Mouse (Mus musculus): ENCODE measurements around the gene Tgfbr1. TPM values are rescaled to one million over a fixed set of nuclear protein-coding genes. Genes with fewer than 3 reads are reported as not detected.
"Not testable (repeated sequence)": the region's sequence is repeated elsewhere in the genome, so short reads cannot be mapped to it uniquely, and the experiment has no call there.

The Tgfbr1 gene
- polyA plus RNA-seq, 1 experiment from 2014 or later, result 5.4 TPM

DNA sequence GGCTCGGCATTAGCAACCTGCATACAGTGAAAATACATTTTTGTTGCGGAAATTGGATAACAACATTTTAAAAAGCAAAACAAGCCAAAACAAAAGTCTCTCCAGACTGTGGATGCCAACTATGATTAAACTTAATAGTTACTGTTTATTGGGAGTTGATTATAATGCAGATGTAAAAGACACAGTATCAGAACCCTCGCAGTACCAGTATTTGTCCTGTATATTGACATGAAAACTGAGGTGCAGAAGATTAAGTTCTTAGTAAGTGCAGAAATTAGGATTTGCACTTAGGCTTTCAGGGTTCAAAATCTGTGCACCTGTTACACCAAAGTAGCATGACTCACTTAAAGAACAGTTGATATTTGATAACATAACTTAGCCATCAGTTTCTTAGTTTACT is 1.3 kb downstream of the Tgfbr1 start:
- H3K4me1 ChIP-seq (ENCODE audit: control insufficient read depth, low read depth, low read length), result peaks cover 14% of the 10 kb centered on the region
- WGBS (ENCODE audit: insufficient replicate concordance), result 47% methylated on average over 3 of the region's 3 CpGs
- H3K9me3 ChIP-seq (replicated peaks; ENCODE audit: control insufficient read depth, low read length), result no peaks in the 10 kb centered on the region
- H3K4me2 ChIP-seq (ENCODE audit: low read depth, low read length), result peak overlapping the region; percentile 97
- no peak overlapping the region for H3K27ac ChIP-seq (ENCODE audit: low read length)
- peak overlapping the region; percentile 80 for H3K4me3 ChIP-seq (ENCODE audit: low read depth, low read length)
- H3K27me3 ChIP-seq (ENCODE audit: control insufficient read depth, insufficient read depth, low read depth, low read length), result peaks cover 16% of the 10 kb centered on the region
- H3K36me3 ChIP-seq (ENCODE audit: control insufficient read depth, insufficient read depth), result no peaks in the 10 kb centered on the region
- ATAC-seq (ENCODE audit: low read depth), result no peak
- no peak overlapping the region for H3K9ac ChIP-seq (ENCODE audit: low read depth, low read length)

- no peaks in the 10 kb centered on the region for H3K36me3 ChIP-seq (ENCODE audit: control insufficient read depth, insufficient read depth)
- no peak overlapping the region for H3K4me2 ChIP-seq (ENCODE audit: low read depth, low read length)
- H3K27ac ChIP-seq (ENCODE audit: low read length), result no peak overlapping the region
- no peak overlapping the region for H3K9ac ChIP-seq (ENCODE audit: low read depth, low read length)
- no peak for ATAC-seq (ENCODE audit: low read depth)
- H3K9me3 ChIP-seq (replicated peaks; ENCODE audit: control insufficient read depth, low read length), result no peaks in the 10 kb centered on the region
- whole genome bisulfite sequencing (ENCODE audit: insufficient replicate concordance), result 61% methylated on average over 2 of the region's 2 CpGs
- no peaks in the 10 kb centered on the region for H3K27me3 ChIP-seq (ENCODE audit: control insufficient read depth, insufficient read depth, low read depth, low read length)
- no peaks in the 10 kb centered on the region for H3K4me1 ChIP-seq (ENCODE audit: control insufficient read depth, low read depth, low read length)
- H3K4me3 ChIP-seq (ENCODE audit: low read depth, low read length), result no peak overlapping the region
These were observed 9.6 kb downstream of the Tgfbr1 start for GRCm38 (mm10) chr4:47362662-47363061.

DNA sequence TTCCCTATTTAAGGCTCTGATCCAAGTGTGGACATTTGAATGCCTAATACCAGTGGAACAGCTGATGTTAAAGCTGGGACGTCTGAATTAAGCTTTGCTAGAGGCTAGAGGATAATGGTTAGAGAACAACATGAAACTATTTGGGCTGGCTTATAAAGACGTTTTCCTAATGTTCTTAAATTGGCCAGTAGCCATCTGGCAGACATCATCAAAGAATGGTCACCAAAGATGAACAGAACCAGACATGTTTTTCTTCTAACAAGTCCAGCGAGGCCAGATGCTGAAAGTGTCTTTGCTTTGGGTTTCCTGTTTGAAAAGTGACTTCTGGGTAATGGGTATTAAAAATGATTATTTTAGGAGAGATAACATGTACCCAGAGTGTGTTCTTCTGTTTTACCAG is 10.1 kb downstream of the Tgfbr1 start:
- no peak for ATAC-seq (ENCODE audit: low read depth)
- H3K36me3 ChIP-seq (ENCODE audit: control insufficient read depth, insufficient read depth), result no peaks in the 10 kb centered on the region

GRCm38 (mm10) chr4:47368717-47369116 is 15.7 kb downstream of the Tgfbr1 start:
- Histone ChIP-seq H3K27me3 (ENCODE audit: control insufficient read depth, insufficient read depth, low read depth, low read length) (no peaks in the 10 kb centered on the region), H3K4me1 (ENCODE audit: control insufficient read depth, low read depth, low read length) (no peaks in the 10 kb centered on the region), H3K4me3 (ENCODE audit: low read depth, low read length) (no peak overlapping the region), H3K4me2 (ENCODE audit: low read depth, low read length) (no peak overlapping the region), H3K9me3 (replicated peaks; ENCODE audit: control insufficient read depth, low read length) (no peaks in the 10 kb centered on the region), H3K27ac (ENCODE audit: low read length) (no peak overlapping the region), H3K9ac (ENCODE audit: low read depth, low read length) (no peak overlapping the region), H3K36me3 (ENCODE audit: control insufficient read depth, insufficient read depth) (no peaks in the 10 kb centered on the region)
- no peak for ATAC-seq (ENCODE audit: low read depth)
- 48% methylated on average over 2 of the region's 2 CpGs for WGBS (ENCODE audit: insufficient replicate concordance)

More for the DNA sequence above, 10.1 kb downstream of the Tgfbr1 start:
- Histone ChIP-seq H3K27me3 (ENCODE audit: control insufficient read depth, insufficient read depth, low read depth, low read length) (no peaks in the 10 kb centered on the region), H3K4me1 (ENCODE audit: control insufficient read depth, low read depth, low read length) (no peaks in the 10 kb centered on the region), H3K4me3 (ENCODE audit: low read depth, low read length) (no peak overlapping the region), H3K9me3 (replicated peaks; ENCODE audit: control insufficient read depth, low read length) (no peaks in the 10 kb centered on the region), H3K9ac (ENCODE audit: low read depth, low read length) (no peak overlapping the region), H3K27ac (ENCODE audit: low read length) (no peak overlapping the region), H3K4me2 (ENCODE audit: low read depth, low read length) (no peak overlapping the region)
- WGBS (ENCODE audit: insufficient replicate concordance), result 48% methylated on average over 3 of the region's 3 CpGs

GRCm38 (mm10) chr4:47378716-47379115 is 25.7 kb downstream of the Tgfbr1 start:
- H3K27me3 ChIP-seq (ENCODE audit: control insufficient read depth, insufficient read depth, low read depth, low read length), result no peaks in the 10 kb centered on the region
- WGBS (ENCODE audit: insufficient replicate concordance), result 23% methylated on average over 1 of the region's 1 CpGs
- H3K9ac ChIP-seq (ENCODE audit: low read depth, low read length), result no peak overlapping the region
- H3K4me3 ChIP-seq (ENCODE audit: low read depth, low read length), result no peak overlapping the region
- no peaks in the 10 kb centered on the region for H3K9me3 ChIP-seq (replicated peaks; ENCODE audit: control insufficient read depth, low read length)
- H3K4me1 ChIP-seq (ENCODE audit: control insufficient read depth, low read depth, low read length), result no peaks in the 10 kb centered on the region
- H3K36me3 ChIP-seq (ENCODE audit: control insufficient read depth, insufficient read depth), result no peaks in the 10 kb centered on the region
- H3K4me2 ChIP-seq (ENCODE audit: low read depth, low read length), result no peak overlapping the region
- no peak overlapping the region for H3K27ac ChIP-seq (ENCODE audit: low read length)
- no peak for ATAC-seq (ENCODE audit: low read depth)

DNA sequence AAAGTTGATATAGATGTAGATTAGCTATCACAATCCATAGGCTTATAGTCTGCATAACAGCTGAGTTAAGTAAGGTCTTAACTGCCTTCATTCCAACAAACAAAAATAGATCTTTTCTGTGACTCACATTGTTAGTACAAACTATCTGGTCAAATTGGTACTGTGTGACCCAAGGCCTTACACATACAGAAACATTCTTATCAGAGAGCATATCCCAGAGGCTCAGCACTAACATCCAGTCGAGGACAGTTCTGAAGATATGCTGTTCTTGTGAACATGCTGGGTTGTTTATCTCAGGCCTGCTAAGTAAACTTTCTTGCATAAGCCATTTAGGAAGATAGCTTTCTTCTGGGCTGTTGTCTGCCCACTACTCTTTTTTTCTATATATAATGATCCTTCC is 29.4 kb downstream of the Tgfbr1 start:
- Histone ChIP-seq H3K27ac (ENCODE audit: low read length) (no peak overlapping the region), H3K27me3 (ENCODE audit: control insufficient read depth, insufficient read depth, low read depth, low read length) (no peaks in the 10 kb centered on the region), H3K4me2 (ENCODE audit: low read depth, low read length) (no peak overlapping the region), H3K9me3 (replicated peaks; ENCODE audit: control insufficient read depth, low read length) (no peaks in the 10 kb centered on the region), H3K4me1 (ENCODE audit: control insufficient read depth, low read depth, low read length) (no peaks in the 10 kb centered on the region), H3K4me3 (ENCODE audit: low read depth, low read length) (no peak overlapping the region), H3K36me3 (ENCODE audit: control insufficient read depth, insufficient read depth) (no peaks in the 10 kb centered on the region; the same call in 1 of the 2 replicates), H3K9ac (ENCODE audit: low read depth, low read length) (no peak overlapping the region)
- 12% methylated on average over 1 of the region's 1 CpGs for WGBS (ENCODE audit: insufficient replicate concordance)
- no peak for ATAC-seq (ENCODE audit: low read depth)

GRCm38 (mm10) chr4:47391926-47392325 is 38.9 kb downstream of the Tgfbr1 start:
- H3K36me3 ChIP-seq (ENCODE audit: control insufficient read depth, insufficient read depth); H3K4me3 ChIP-seq (ENCODE audit: low read depth, low read length); H3K9ac ChIP-seq (ENCODE audit: low read depth, low read length); H3K9me3 ChIP-seq (replicated peaks; ENCODE audit: control insufficient read depth, low read length); H3K4me2 ChIP-seq (ENCODE audit: low read depth, low read length); ATAC-seq (ENCODE audit: low read depth); H3K27me3 ChIP-seq (ENCODE audit: control insufficient read depth, insufficient read depth, low read depth, low read length); H3K4me1 ChIP-seq (ENCODE audit: control insufficient read depth, low read depth, low read length); H3K27ac ChIP-seq (ENCODE audit: low read length): not testable (repeated sequence)
- 81% methylated on average over 2 of the region's 2 CpGs for WGBS (ENCODE audit: insufficient replicate concordance)

DNA sequence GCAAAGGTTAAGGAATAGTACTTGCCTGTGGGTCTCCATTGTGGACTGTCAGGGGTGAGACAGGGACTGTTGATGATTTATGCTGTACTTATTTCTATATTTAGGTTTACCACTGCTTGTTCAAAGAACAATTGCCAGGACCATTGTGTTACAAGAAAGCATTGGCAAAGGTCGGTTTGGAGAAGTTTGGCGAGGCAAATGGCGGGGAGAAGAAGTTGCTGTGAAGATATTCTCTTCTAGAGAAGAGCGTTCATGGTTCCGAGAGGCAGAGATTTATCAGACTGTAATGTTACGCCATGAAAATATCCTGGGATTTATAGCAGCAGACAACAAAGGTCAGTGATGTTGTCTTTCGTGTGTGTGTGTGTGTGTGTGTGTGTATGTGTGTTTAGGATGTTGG is 43.2 kb downstream of the Tgfbr1 start:
- WGBS (ENCODE audit: insufficient replicate concordance), result 70% methylated on average over 7 of the region's 7 CpGs
- ATAC-seq (ENCODE audit: low read depth), result no peak
- Histone ChIP-seq H3K4me2 (ENCODE audit: low read depth, low read length) (no peak overlapping the region), H3K9ac (ENCODE audit: low read depth, low read length) (no peak overlapping the region), H3K27me3 (ENCODE audit: control insufficient read depth, insufficient read depth, low read depth, low read length) (no peaks in the 10 kb centered on the region), H3K4me1 (ENCODE audit: control insufficient read depth, low read depth, low read length) (no peaks in the 10 kb centered on the region), H3K4me3 (ENCODE audit: low read depth, low read length) (no peak overlapping the region), H3K9me3 (replicated peaks; ENCODE audit: control insufficient read depth, low read length) (no peaks in the 10 kb centered on the region), H3K36me3 (ENCODE audit: control insufficient read depth, insufficient read depth) (no peaks in the 10 kb centered on the region), H3K27ac (ENCODE audit: low read length) (no peak overlapping the region)

DNA sequence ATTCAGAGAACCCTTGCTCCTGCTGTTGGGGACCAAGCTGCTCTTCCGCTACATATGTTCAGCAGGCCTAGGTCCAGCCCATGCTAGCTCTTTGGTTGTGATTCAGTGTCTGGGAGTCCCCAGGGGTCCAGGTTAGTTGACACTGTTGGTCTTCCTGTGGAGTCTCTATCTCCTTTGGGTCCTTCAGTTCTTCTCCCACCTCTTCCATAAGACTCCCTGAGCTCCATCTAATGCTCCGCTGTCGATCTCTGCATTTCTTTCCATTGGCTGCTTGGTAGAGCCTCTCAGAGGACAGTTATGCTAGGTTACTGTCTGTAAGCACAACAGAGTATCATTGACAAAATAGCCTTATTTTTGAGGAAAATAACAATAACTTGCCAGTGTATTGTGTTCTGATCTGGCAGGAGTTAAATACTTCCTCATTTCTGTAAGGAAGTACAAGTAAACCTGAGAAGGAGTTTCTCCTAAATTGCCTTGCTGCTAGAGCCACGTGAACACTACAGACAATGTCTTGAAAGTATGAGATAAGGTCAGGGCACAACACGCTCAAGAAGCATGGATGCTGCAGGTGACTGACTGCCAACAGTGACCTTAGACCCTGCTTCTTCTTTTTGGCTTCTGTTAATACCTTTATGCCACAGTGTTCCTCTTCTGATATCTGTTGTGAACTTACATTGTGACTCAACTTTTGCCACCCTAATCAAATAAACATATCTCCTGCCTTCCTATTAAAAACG is 45.1 kb downstream of the Tgfbr1 start:
- Histone ChIP-seq H3K9ac (ENCODE audit: low read depth, low read length) (no peak overlapping the region), H3K4me3 (ENCODE audit: low read depth, low read length) (no peak overlapping the region), H3K27ac (ENCODE audit: low read length) (no peak overlapping the region), H3K4me2 (ENCODE audit: low read depth, low read length) (no peak overlapping the region), H3K9me3 (replicated peaks; ENCODE audit: control insufficient read depth, low read length) (no peaks in the 10 kb centered on the region), H3K27me3 (ENCODE audit: control insufficient read depth, insufficient read depth, low read depth, low read length) (no peaks in the 10 kb centered on the region), H3K36me3 (ENCODE audit: control insufficient read depth, insufficient read depth) (no peaks in the 10 kb centered on the region), H3K4me1 (ENCODE audit: control insufficient read depth, low read depth, low read length) (no peaks in the 10 kb centered on the region)
- 45% methylated on average over 6 of the region's 6 CpGs for WGBS (ENCODE audit: insufficient replicate concordance)
- no peak for ATAC-seq (ENCODE audit: low read depth)

Measured in liver, embryonic 16.5 days (tissue).